17 mouse cellular contexts compared by ENCODE assay signal in the genomic region with DNA sequence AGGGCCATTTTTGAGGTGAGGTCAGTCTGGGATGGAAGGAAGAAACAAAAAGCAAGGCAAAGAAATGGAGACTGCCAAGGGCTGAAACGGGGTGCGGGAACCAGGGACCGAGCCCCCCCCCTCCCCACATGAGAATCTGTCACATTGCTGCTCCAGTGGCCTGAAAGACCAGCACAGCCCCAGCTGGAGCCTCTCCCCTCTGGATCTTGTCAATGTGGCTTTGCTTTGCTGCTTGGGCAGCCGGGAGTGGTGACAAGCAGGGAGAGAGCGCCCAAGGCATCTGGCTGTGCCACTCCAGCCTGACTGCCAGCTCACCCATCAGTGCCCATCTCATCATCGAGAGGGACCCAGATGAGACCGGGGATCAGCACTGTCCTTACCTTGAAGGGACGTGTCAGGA. TPM values are rescaled to one million over a fixed set of nuclear protein-coding genes. Genes with fewer than 3 reads are reported as not detected.
DNase-seq lines count a peak whose midpoint lies in the region; ATAC-seq lines count a peak whose summit lies in the region.
"Had no signal": no experiment of that assay in that cellular context is flagged by ENCODE, and none has a peak within 500 bp of the region (broad histone marks: within the 10 kb centered on the region; RNA-seq: fewer than 3 reads in every experiment).

No protein-coding gene starts in this region.

- peak overlapping the region; percentile 15; the same call in 1 of the 2 replicates for H3K9ac ChIP-seq in midbrain, embryonic 11.5 days (ENCODE audit: low read length)
- no peak overlapping the region for H3K9ac ChIP-seq in midbrain, embryonic 15.5 days
- H3K9ac ChIP-seq in hindbrain, embryonic 14.5 days = no peak overlapping the region
- no peak overlapping the region for H3K9ac ChIP-seq in midbrain, embryonic 14.5 days (replicated peaks; ENCODE audit: low read length)
- H3K9ac ChIP-seq: lung, embryonic 15.5 days had no signal

- peaks cover 2% of the 10 kb centered on the region for H3K27me3 ChIP-seq in midbrain, embryonic 11.5 days (ENCODE audit: control insufficient read depth, insufficient read depth, low read length)
- H3K27me3 ChIP-seq in midbrain, embryonic 15.5 days (replicated peaks) = no peaks in the 10 kb centered on the region
- 0 out of 2 replicates have a peak, but pooled peaks cover 3% of the 10 kb centered on the region for H3K27me3 ChIP-seq in hindbrain, embryonic 14.5 days (ENCODE audit: control insufficient read depth, insufficient read depth, low read length)
- H3K27me3 ChIP-seq in midbrain, embryonic 14.5 days (ENCODE audit: control insufficient read depth, insufficient read depth, low read length) = no peaks in the 10 kb centered on the region
- H3K27me3 ChIP-seq: forebrain, embryonic 13.5 days had no signal

- H3K9me3 ChIP-seq in midbrain, embryonic 11.5 days (ENCODE audit: control insufficient read depth, low read length) = no peaks in the 10 kb centered on the region
- no peaks in the 10 kb centered on the region for H3K9me3 ChIP-seq in midbrain, embryonic 15.5 days
- no peaks in the 10 kb centered on the region for H3K9me3 ChIP-seq in hindbrain, embryonic 14.5 days (ENCODE audit: control insufficient read depth, low read length)
- no peaks in the 10 kb centered on the region for H3K9me3 ChIP-seq in midbrain, embryonic 14.5 days (ENCODE audit: control insufficient read depth, low read length)
- H3K9me3 ChIP-seq: forebrain, embryonic 13.5 days; lung, embryonic 15.5 days had no signal

- ATAC-seq in midbrain, embryonic 11.5 days (ENCODE audit: low FRiP score) = no peak
- ATAC-seq in midbrain, embryonic 15.5 days (replicated peaks) = no peak
- ATAC-seq in hindbrain, embryonic 14.5 days (ENCODE audit: low FRiP score) = no peak
- no peak for ATAC-seq in midbrain, embryonic 14.5 days (ENCODE audit: low FRiP score, low TSS enrichment)
- ATAC-seq: forebrain, embryonic 13.5 days had no signal

- H3K36me3 ChIP-seq in midbrain, embryonic 11.5 days (ENCODE audit: control insufficient read depth, insufficient read depth, low read length) = no peaks in the 10 kb centered on the region
- no peaks in the 10 kb centered on the region for H3K36me3 ChIP-seq in midbrain, embryonic 15.5 days (replicated peaks)
- no peaks in the 10 kb centered on the region for H3K36me3 ChIP-seq in hindbrain, embryonic 14.5 days (replicated peaks; ENCODE audit: control insufficient read depth, insufficient read depth)
- H3K36me3 ChIP-seq in midbrain, embryonic 14.5 days (ENCODE audit: control insufficient read depth, insufficient read depth, low read length) = no peaks in the 10 kb centered on the region
- H3K36me3 ChIP-seq: lung, embryonic 15.5 days had no signal

- no peak overlapping the region for H3K4me3 ChIP-seq in midbrain, embryonic 11.5 days (ENCODE audit: low read depth, low read length)
- H3K4me3 ChIP-seq in midbrain, embryonic 15.5 days = no peak overlapping the region
- H3K4me3 ChIP-seq in hindbrain, embryonic 14.5 days (replicated peaks; ENCODE audit: low read length) = no peak overlapping the region
- H3K4me3 ChIP-seq in midbrain, embryonic 14.5 days (replicated peaks; ENCODE audit: low read depth, low read length) = no peak overlapping the region
- H3K4me3 ChIP-seq: forebrain, embryonic 13.5 days; lung, embryonic 15.5 days; megakaryocyte, embryonic 14.5 days had no signal

- H3K27ac ChIP-seq in midbrain, embryonic 11.5 days (ENCODE audit: low read depth, low read length) = peak overlapping the region; percentile 52
- H3K27ac ChIP-seq in midbrain, embryonic 15.5 days = no peak overlapping the region; the same call in 1 of the 2 replicates
- peak overlapping the region; percentile 21; the same call in 1 of the 2 replicates for H3K27ac ChIP-seq in hindbrain, embryonic 14.5 days
- peak overlapping the region; percentile 58; the same call in 1 of the 2 replicates for H3K27ac ChIP-seq in midbrain, embryonic 14.5 days (replicated peaks; ENCODE audit: low read depth, low read length)
- H3K27ac ChIP-seq: lung, embryonic 15.5 days had no signal

- H3K4me1 ChIP-seq in midbrain, embryonic 11.5 days (ENCODE audit: control insufficient read depth, insufficient read depth, low read length) = peaks cover 14% of the 10 kb centered on the region
- peaks cover 24% of the 10 kb centered on the region for H3K4me1 ChIP-seq in midbrain, embryonic 15.5 days
- H3K4me1 ChIP-seq in hindbrain, embryonic 14.5 days (replicated peaks; ENCODE audit: control insufficient read depth, insufficient read depth, low read length) = peaks cover 22% of the 10 kb centered on the region
- peaks cover 31% of the 10 kb centered on the region for H3K4me1 ChIP-seq in midbrain, embryonic 14.5 days (ENCODE audit: control insufficient read depth, insufficient read depth, low read length)

- DNase-seq in midbrain, embryonic 11.5 days (ENCODE audit: low spot score, missing footprints) = no peak
- DNase-seq in hindbrain, embryonic 14.5 days (ENCODE audit: low spot score) = no peak
- no peak for DNase-seq in midbrain, embryonic 14.5 days
- no peak for DNase-seq in embryo, embryonic 10.5 days (ENCODE audit: low spot score)
- DNase-seq in layer of hippocampus, adult 9-11 months = no peak
- DNase-seq in embryo, embryonic 10 days (ENCODE audit: low spot score) = no peak
- DNase-seq: adrenal gland, postnatal 10 days; cerebellum, adult 9-10 months; kidney, adult 18-20 months; kidney, postnatal 36 days had no signal

- no peak overlapping the region for H3K4me2 ChIP-seq in midbrain, embryonic 11.5 days
- H3K4me2 ChIP-seq in midbrain, embryonic 15.5 days = no peak overlapping the region
- H3K4me2 ChIP-seq in hindbrain, embryonic 14.5 days (replicated peaks) = no peak overlapping the region
- H3K4me2 ChIP-seq in midbrain, embryonic 14.5 days (ENCODE audit: low read length) = no peak overlapping the region
- H3K4me2 ChIP-seq: forebrain, embryonic 13.5 days; heart, embryonic 11.5 days; liver, embryonic 11.5 days; lung, embryonic 15.5 days had no signal

- 88% methylated on average over 8 of the region's 8 CpGs for WGBS in midbrain, embryonic 11.5 days
- 78% methylated on average over 8 of the region's 8 CpGs for WGBS in midbrain, embryonic 15.5 days
- 61% methylated on average over 8 of the region's 8 CpGs for WGBS in hindbrain, embryonic 14.5 days
- WGBS in midbrain, embryonic 14.5 days = 84% methylated on average over 8 of the region's 8 CpGs

RNA-seq across cellular contexts. Expression of a gene that starts 11.2 kb away (rescaled TPM):
- polyA plus RNA-seq in midbrain, embryonic 11.5 days (2014; fragmentation: Nextera tagmentation; extraction: Ambion mirVana) = 15.1 and 17.4 TPM in 2 replicates
- 11.7 and 14.0 TPM in 2 replicates for polyA plus RNA-seq in midbrain, embryonic 15.5 days (2015; fragmentation: Nextera tagmentation; extraction: Ambion mirVana)
- polyA plus RNA-seq in hindbrain, embryonic 14.5 days (2014; fragmentation: Nextera tagmentation; extraction: Ambion mirVana) = 12.0 and 14.6 TPM in 2 replicates
- polyA plus RNA-seq in midbrain, embryonic 14.5 days (2014; fragmentation: Nextera tagmentation; extraction: Ambion mirVana) = 14.3 and 18.8 TPM in 2 replicates
- polyA plus RNA-seq: thymus, postnatal 0 days had no signal

RNA-seq across cellular contexts. Expression of a gene that starts 32.8 kb away (rescaled TPM):
- polyA plus RNA-seq in midbrain, embryonic 11.5 days (2014; fragmentation: Nextera tagmentation; extraction: Ambion mirVana) = 6.3 and 6.9 TPM in 2 replicates
- polyA plus RNA-seq in midbrain, embryonic 15.5 days (2015; fragmentation: Nextera tagmentation; extraction: Ambion mirVana) = 1.8 and 2.4 TPM in 2 replicates
- polyA plus RNA-seq in hindbrain, embryonic 14.5 days (2014; fragmentation: Nextera tagmentation; extraction: Ambion mirVana) = 0.79 and 1.5 TPM in 2 replicates
- polyA plus RNA-seq in midbrain, embryonic 14.5 days (2014; fragmentation: Nextera tagmentation; extraction: Ambion mirVana) = 1.9 TPM in 2 replicates

RNA-seq across cellular contexts. Expression of a gene that starts 57.0 kb away (rescaled TPM):
- 0.11 TPM in 1 of 2 replicates, not detected in the other for polyA plus RNA-seq in midbrain, embryonic 11.5 days (2014; fragmentation: Nextera tagmentation; extraction: Ambion mirVana)
- 0.14 and 0.25 TPM in 2 replicates for polyA plus RNA-seq in midbrain, embryonic 15.5 days (2015; fragmentation: Nextera tagmentation; extraction: Ambion mirVana)
- polyA plus RNA-seq in hindbrain, embryonic 14.5 days (2014; fragmentation: Nextera tagmentation; extraction: Ambion mirVana) = 0.66 and 1.9 TPM in 2 replicates
- polyA plus RNA-seq in midbrain, embryonic 14.5 days (2014; fragmentation: Nextera tagmentation; extraction: Ambion mirVana) = 0.26 TPM in 1 of 2 replicates, not detected in the other
- polyA plus RNA-seq: forebrain, embryonic 13.5 days had no signal
